Mouse (Mus musculus): ENCODE data around the gene Sh2d7. TPM values are rescaled to one million over a fixed set of nuclear protein-coding genes. Genes with fewer than 3 reads are reported as not detected.
A peak's percentile ranks its signal among the peaks of the same experiment; 100 is the strongest.

Gene Sh2d7
- polyA plus RNA-seq, 1 experiment from 2014 or later: not detected

DNA sequence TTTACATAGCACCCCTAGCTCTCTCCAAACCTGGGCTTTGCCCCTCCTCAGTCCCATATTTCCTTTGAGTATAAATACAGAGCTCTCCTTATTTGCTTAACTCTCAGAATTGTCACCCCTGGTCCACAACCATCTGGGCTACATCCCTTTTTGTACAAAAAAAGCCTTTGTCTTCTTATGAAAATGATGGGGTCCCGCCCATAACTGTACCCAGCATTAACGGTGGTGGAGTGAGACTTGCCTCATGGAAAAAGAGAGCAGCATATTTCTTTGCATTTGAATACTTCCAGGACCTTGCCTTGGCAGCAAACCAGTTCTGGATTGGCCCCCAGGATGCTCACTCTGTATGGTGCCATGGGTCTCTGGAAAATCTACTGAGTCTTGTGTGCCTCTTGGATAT is 8.8 kb upstream of the Sh2d7 start:
- H3K4me1 ChIP-seq (replicated peaks): no peaks in the 10 kb centered on the region
- no peak overlapping the region for H3K4me3 ChIP-seq
- no peaks in the 10 kb centered on the region for H3K9me3 ChIP-seq
- H3K27ac ChIP-seq: no peak overlapping the region
- no peak for DNase-seq (ENCODE audit: low spot score)
- H3K36me3 ChIP-seq: no peaks in the 10 kb centered on the region
- no peaks in the 10 kb centered on the region for H3K27me3 ChIP-seq (ENCODE audit: insufficient read depth, poor library complexity, severe bottlenecking)
- 87% methylated on average over 2 of the region's 2 CpGs for WGBS

DNA sequence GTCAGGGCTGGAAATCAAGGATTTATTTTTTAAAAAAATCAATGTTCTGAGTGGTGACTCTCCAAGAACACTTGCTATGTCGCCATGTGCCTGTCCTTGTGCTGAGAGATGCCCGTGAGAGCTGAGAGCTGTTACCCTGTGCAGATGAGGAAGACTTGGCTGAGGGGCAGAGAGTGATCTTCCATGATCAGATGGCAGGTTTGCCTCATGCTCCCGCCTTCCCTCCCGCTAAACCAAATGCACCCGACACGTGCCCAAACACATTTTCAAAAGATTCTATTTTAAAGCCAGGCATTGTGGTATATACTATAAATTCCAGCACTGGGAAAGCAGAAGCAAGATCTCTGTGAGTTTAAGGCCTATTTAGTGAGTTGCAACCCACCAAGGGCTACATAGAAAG is 7.9 kb upstream of the Sh2d7 start:
- H3K4me1 ChIP-seq (replicated peaks): no peaks in the 10 kb centered on the region
- 91% methylated on average over 6 of the region's 6 CpGs for WGBS
- no peak overlapping the region for H3K27ac ChIP-seq
- no peak overlapping the region for H3K4me3 ChIP-seq
- no peaks in the 10 kb centered on the region for H3K27me3 ChIP-seq (ENCODE audit: insufficient read depth, poor library complexity, severe bottlenecking)
- no peaks in the 10 kb centered on the region for H3K36me3 ChIP-seq
- no peak for DNase-seq (ENCODE audit: low spot score)
- H3K9me3 ChIP-seq: no peaks in the 10 kb centered on the region

GRCm38 (mm10) chr9:54531421-54531820 is 7.4 kb upstream of the Sh2d7 start:
- Histone ChIP-seq H3K4me1 (replicated peaks) (no peaks in the 10 kb centered on the region), H3K27me3 (ENCODE audit: insufficient read depth, poor library complexity, severe bottlenecking) (no peaks in the 10 kb centered on the region), H3K27ac (no peak overlapping the region), H3K9me3 (no peaks in the 10 kb centered on the region), H3K4me3 (no peak overlapping the region), H3K36me3 (no peaks in the 10 kb centered on the region)
- DNase-seq (ENCODE audit: low spot score): no peak

DNA sequence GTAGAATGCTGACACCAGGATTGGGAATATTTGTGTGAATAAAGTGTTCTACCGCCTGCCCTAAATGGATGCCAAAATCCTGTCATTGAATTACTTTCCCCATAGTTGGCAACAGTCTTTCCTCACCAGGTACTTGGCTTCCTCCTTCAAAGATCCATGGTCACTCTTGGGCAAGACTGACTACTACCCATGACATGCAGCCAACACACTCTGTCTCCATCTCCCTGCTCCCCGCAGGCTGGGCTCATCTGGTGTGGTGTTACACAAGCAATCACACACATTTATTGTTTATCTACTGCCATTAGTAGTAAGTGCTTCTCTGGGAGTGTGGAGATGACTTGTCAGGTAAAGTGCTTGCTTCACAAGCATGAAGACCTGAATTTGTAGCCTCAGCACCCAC is 5.9 kb upstream of the Sh2d7 start:
- H3K36me3 ChIP-seq: no peaks in the 10 kb centered on the region
- no peak overlapping the region for H3K27ac ChIP-seq
- H3K4me3 ChIP-seq: no peak overlapping the region
- peaks cover 10% of the 10 kb centered on the region; the same call in 1 of the 2 replicates for H3K4me1 ChIP-seq (replicated peaks)
- WGBS: 93% methylated on average over 2 of the region's 2 CpGs
- no peaks in the 10 kb centered on the region for H3K9me3 ChIP-seq
- H3K27me3 ChIP-seq (ENCODE audit: insufficient read depth, poor library complexity, severe bottlenecking): no peaks in the 10 kb centered on the region
- DNase-seq (ENCODE audit: low spot score): no peak

DNA sequence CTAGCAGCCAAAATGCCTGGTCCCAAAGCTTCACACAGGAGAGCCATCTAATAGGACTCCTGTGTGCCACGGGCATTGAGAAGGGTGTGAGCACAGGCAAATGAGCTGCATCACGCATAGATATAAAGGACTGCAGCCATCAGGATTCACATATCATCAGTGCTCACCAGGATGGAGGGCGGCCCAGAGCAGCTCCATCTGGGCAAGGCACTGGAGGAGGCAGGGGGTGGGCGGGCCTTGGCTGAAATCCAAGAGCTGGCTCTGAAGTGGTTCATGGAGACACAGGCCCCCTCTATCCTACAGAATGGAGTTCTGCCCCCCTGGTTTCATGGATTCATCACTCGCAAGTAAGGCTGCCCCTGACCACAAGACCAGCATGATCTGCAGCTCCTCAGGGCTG is 4.8 kb upstream of the Sh2d7 start:
- no peak for DNase-seq (ENCODE audit: low spot score)
- no peaks in the 10 kb centered on the region for H3K27me3 ChIP-seq (ENCODE audit: insufficient read depth, poor library complexity, severe bottlenecking)
- H3K27ac ChIP-seq: no peak overlapping the region
- no peak overlapping the region for H3K4me3 ChIP-seq
- H3K36me3 ChIP-seq: no peaks in the 10 kb centered on the region
- peaks cover 10% of the 10 kb centered on the region; the same call in 1 of the 2 replicates for H3K4me1 ChIP-seq (replicated peaks)
- 79% methylated on average over 5 of the region's 5 CpGs for WGBS
- H3K9me3 ChIP-seq: no peaks in the 10 kb centered on the region

DNA sequence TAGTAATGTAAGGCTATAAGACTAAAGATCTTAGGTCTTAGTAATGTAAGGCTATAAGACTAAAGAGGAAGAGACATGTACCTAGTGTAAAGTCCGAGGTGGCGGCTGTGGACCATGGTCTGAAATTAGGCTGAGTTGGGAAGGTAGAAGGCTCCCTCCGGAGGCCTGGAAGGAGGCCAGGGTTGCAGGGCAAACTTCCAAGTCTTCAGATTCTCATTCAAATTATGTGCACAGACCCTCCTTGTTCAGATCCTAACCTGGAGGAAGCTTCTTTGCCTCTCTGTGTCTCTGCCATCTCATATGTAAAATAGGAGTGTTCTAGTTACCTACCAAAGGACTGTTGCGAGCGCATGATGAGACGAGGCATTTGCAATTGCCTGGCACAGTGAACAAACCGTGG is 2.5 kb upstream of the Sh2d7 start:
- WGBS: 85% methylated on average over 7 of the region's 7 CpGs
- peaks cover 10% of the 10 kb centered on the region; the same call in 1 of the 2 replicates for H3K4me1 ChIP-seq (replicated peaks)
- no peaks in the 10 kb centered on the region for H3K9me3 ChIP-seq
- H3K36me3 ChIP-seq: no peaks in the 10 kb centered on the region
- DNase-seq (ENCODE audit: low spot score): no peak
- H3K27ac ChIP-seq: no peak overlapping the region
- no peaks in the 10 kb centered on the region for H3K27me3 ChIP-seq (ENCODE audit: insufficient read depth, poor library complexity, severe bottlenecking)
- no peak overlapping the region for H3K4me3 ChIP-seq

DNA sequence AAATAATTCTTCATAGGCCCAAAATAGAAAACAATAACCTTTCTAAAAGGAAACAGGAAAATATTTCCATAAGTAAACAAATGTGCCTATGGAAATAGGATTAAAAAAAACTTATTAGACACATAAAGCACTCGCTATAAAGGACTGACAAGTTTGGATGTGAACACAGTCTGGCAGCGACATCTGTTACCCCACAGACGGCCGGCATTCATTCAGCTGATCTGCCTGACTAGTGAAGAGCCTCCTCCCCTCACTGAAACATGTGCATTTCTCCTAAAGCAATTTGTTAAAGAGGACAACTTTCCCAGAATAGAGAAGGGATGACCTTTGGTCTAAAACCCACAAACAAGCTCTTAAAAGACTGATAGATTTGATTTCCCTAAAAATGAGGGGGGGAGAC is 1.8 kb upstream of the Sh2d7 start:
- Histone ChIP-seq H3K4me1 (replicated peaks) (peaks cover 10% of the 10 kb centered on the region; the same call in 1 of the 2 replicates), H3K27ac (no peak overlapping the region), H3K4me3 (no peak overlapping the region), H3K36me3 (no peaks in the 10 kb centered on the region), H3K27me3 (ENCODE audit: insufficient read depth, poor library complexity, severe bottlenecking) (no peaks in the 10 kb centered on the region), H3K9me3 (no peaks in the 10 kb centered on the region)
- no peak for DNase-seq (ENCODE audit: low spot score)
- 56% methylated on average over 4 of the region's 4 CpGs for WGBS

DNA sequence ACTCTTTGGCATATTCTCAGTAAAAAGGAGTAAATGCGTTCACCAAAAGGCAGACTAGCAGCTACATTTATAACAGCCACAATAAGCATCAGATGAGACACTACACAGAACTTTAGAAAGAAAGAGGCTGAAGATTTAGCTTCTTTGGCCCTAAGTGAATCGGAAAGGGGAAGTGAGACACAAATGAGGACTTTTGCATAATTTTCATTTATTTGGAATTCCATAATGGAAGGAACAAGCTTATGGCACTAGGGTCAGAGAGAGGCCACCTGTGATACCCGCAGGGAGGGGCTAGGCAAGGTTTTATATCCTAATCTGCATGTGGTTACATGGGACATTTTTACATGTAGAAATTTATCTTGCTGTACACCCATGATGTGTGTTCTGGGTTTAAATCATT is 1.3 kb upstream of the Sh2d7 start:
- 87% methylated on average over 3 of the region's 3 CpGs for WGBS
- peaks cover 10% of the 10 kb centered on the region; the same call in 1 of the 2 replicates for H3K4me1 ChIP-seq (replicated peaks)
- no peaks in the 10 kb centered on the region for H3K27me3 ChIP-seq (ENCODE audit: insufficient read depth, poor library complexity, severe bottlenecking)
- no peak overlapping the region for H3K4me3 ChIP-seq
- H3K27ac ChIP-seq: no peak overlapping the region
- H3K36me3 ChIP-seq: no peaks in the 10 kb centered on the region
- no peaks in the 10 kb centered on the region for H3K9me3 ChIP-seq
- no peak for DNase-seq (ENCODE audit: low spot score)

- H3K4me1 ChIP-seq (replicated peaks): peaks cover 10% of the 10 kb centered on the region; the same call in 1 of the 2 replicates
- no peaks in the 10 kb centered on the region for H3K9me3 ChIP-seq
- no peak for DNase-seq (ENCODE audit: low spot score)
- H3K27ac ChIP-seq: no peak overlapping the region
- no peaks in the 10 kb centered on the region for H3K36me3 ChIP-seq
- H3K4me3 ChIP-seq: no peak overlapping the region
- no peaks in the 10 kb centered on the region for H3K27me3 ChIP-seq (ENCODE audit: insufficient read depth, poor library complexity, severe bottlenecking)
- WGBS: 97% methylated on average over 3 of the region's 3 CpGs
Observed at GRCm38 (mm10) chr9:54538244-54538643, 540 bp upstream of the Sh2d7 start.

DNA sequence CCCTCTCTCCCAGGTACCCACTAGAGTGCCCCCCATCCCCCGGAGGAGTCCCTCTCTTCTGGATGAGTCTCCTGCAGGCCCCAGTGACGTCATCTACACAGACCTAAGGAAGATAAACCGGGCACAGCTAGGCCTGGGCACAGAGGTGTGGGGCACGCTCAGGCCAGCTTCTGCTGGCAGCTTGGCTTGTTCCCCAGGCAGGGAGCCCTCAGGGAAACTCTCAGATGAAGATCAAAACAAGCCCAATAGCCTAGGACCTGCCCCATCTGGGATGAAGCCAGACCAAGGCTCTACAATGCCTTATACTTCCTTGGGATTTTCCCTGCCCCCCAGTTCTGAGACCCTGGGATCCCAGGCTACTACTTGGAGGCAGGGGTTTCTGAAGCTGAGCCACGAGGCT is 2.0 kb downstream of the Sh2d7 start:
- Histone ChIP-seq H3K36me3 (no peaks in the 10 kb centered on the region), H3K27ac (no peak overlapping the region), H3K4me1 (replicated peaks) (peaks cover 18% of the 10 kb centered on the region; the same call in 1 of the 2 replicates), H3K27me3 (ENCODE audit: insufficient read depth, poor library complexity, severe bottlenecking) (no peaks in the 10 kb centered on the region), H3K9me3 (no peaks in the 10 kb centered on the region), H3K4me3 (no peak overlapping the region)
- 77% methylated on average over 5 of the region's 5 CpGs for WGBS
- DNase-seq (ENCODE audit: low spot score): no peak

GRCm38 (mm10) chr9:54544212-54544953 is 5.6 kb downstream of the Sh2d7 start:
- Histone ChIP-seq H3K36me3 (no peaks in the 10 kb centered on the region), H3K4me3 (no peak overlapping the region), H3K27ac (no peak overlapping the region), H3K27me3 (ENCODE audit: insufficient read depth, poor library complexity, severe bottlenecking) (no peaks in the 10 kb centered on the region), H3K4me1 (replicated peaks) (peaks cover 7% of the 10 kb centered on the region; the same call in 1 of the 2 replicates), H3K9me3 (no peaks in the 10 kb centered on the region)
- no peak for DNase-seq (ENCODE audit: low spot score)
- WGBS: 83% methylated on average over 9 of the region's 9 CpGs

GRCm38 (mm10) chr9:54544954-54545315 is 6.2 kb downstream of the Sh2d7 start:
- Histone ChIP-seq H3K27me3 (ENCODE audit: insufficient read depth, poor library complexity, severe bottlenecking) (no peaks in the 10 kb centered on the region), H3K9me3 (no peaks in the 10 kb centered on the region), H3K27ac (no peak overlapping the region), H3K4me3 (no peak overlapping the region), H3K36me3 (no peaks in the 10 kb centered on the region), H3K4me1 (replicated peaks) (peaks cover 7% of the 10 kb centered on the region; the same call in 1 of the 2 replicates)
- 88% methylated on average over 4 of the region's 4 CpGs for WGBS
- no peak for DNase-seq (ENCODE audit: low spot score)

DNA sequence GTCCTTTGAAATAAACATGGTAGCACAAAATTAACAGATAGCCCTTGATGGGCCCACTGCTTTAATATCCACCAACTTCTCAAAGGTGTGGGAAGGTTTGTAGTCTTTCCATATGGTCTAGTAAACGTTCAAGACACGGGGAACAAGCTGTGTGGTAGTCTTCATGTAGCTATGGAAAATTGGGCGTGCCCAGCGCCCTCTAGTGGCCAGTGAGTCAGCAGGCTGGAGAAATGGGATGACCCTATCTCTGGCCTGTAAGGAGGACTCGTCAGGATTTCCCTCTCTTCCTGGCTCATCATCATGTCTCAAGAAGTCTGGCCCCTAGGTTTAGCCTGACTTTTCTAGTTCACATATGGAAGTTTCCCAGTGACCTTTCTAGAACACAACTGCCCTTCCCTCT is 8.8 kb downstream of the Sh2d7 start:
- no peak overlapping the region for H3K27ac ChIP-seq
- H3K36me3 ChIP-seq: no peaks in the 10 kb centered on the region
- no peaks in the 10 kb centered on the region for H3K9me3 ChIP-seq
- 24% methylated on average over 5 of the region's 5 CpGs for WGBS
- DNase-seq (ENCODE audit: low spot score): peak; percentile 60
- no peak overlapping the region for H3K4me3 ChIP-seq
- peaks cover 7% of the 10 kb centered on the region; the same call in 1 of the 2 replicates for H3K4me1 ChIP-seq (replicated peaks)
- no peaks in the 10 kb centered on the region for H3K27me3 ChIP-seq (ENCODE audit: insufficient read depth, poor library complexity, severe bottlenecking)

- Histone ChIP-seq H3K4me1 (replicated peaks) (no peaks in the 10 kb centered on the region), H3K27ac (no peak overlapping the region), H3K4me3 (no peak overlapping the region), H3K27me3 (ENCODE audit: insufficient read depth, poor library complexity, severe bottlenecking) (0 out of 2 replicates have a peak, but pooled peaks cover 5% of the 10 kb centered on the region), H3K9me3 (no peaks in the 10 kb centered on the region), H3K36me3 (no peaks in the 10 kb centered on the region)
- 90% methylated on average over 6 of the region's 6 CpGs for WGBS
- no peak for DNase-seq (ENCODE audit: low spot score)
Observed at GRCm38 (mm10) chr9:54549433-54549832, 10.6 kb downstream of the Sh2d7 start.

All from hindbrain, embryonic 10.5 days (tissue).